Mouse (Mus musculus) megakaryocyte-erythroid progenitor cell, adult 5-6 weeks (primary cell): ENCODE measurements around the gene Fam83b. TPM values are rescaled to one million over a fixed set of nuclear protein-coding genes. Genes with fewer than 3 reads are reported as not detected.

Experiments
- ATAC-seq: replicated peaks from 2 replicates; pipeline ENCODE4 v1.8.0; 2016; ENCODE audit warnings: mild to moderate bottlenecking, inconsistent platforms; ENCODE audit not compliant: severe bottlenecking, poor library complexity, low FRiP score, low TSS enrichment
- total RNA-seq, 2 experiments: library from RNA; stranded (forward) in 1 of 2; stranded (reverse) in 1 of 2; fragments of 200-1000, 215-1000 nt in 1 of 2; fragments of >200 nt in 1 of 2; fragmentation: Nextera tagmentation in 1 of 2; gene quantifications; 2 replicates each; pipeline ENCODE4 v1.2.3; 2014 to 2017

Gene Fam83b
- total RNA-seq, 2 experiments from 2014 or later, result not detected

GRCm38 (mm10) chr9:76531368-76531767 lies 35.5 kb downstream of the Fam83b start:
- no peak for ATAC-seq

- ATAC-seq, result no peak
Observed at GRCm38 (mm10) chr9:76525592-76525991, 41.3 kb downstream of the Fam83b start.

GRCm38 (mm10) chr9:76523075-76523474 lies 43.8 kb downstream of the Fam83b start:
- ATAC-seq, result peak; percentile 75

GRCm38 (mm10) chr9:76521640-76522039 lies 45.3 kb downstream of the Fam83b start:
- no peak for ATAC-seq

GRCm38 (mm10) chr9:76518665-76519064 lies 48.3 kb downstream of the Fam83b start:
- ATAC-seq, result no peak

- ATAC-seq, result no peak
Observed at GRCm38 (mm10) chr9:76505650-76506049, 61.3 kb downstream of the Fam83b start.

- no peak for ATAC-seq
Observed at GRCm38 (mm10) chr9:76489737-76490136, 77.2 kb downstream of the Fam83b start.

- ATAC-seq, result no peak
Observed at GRCm38 (mm10) chr9:76480088-76480487, 86.8 kb downstream of the Fam83b start.

- ATAC-seq, result no peak
Observed at GRCm38 (mm10) chr9:76469500-76469899, 97.4 kb downstream of the Fam83b start.

- no peak for ATAC-seq
Observed at GRCm38 (mm10) chr9:76461547-76461946, 105.4 kb downstream of the Fam83b start.

GRCm38 (mm10) chr9:76455703-76456102 lies 111.2 kb downstream of the Fam83b start:
- ATAC-seq, result no peak

Other genes starting within 250 kb of the Fam83b start
- gene Hcrtr2, start 243.3 kb downstream of the Fam83b start, total RNA-seq (2014; fragmentation: Nextera tagmentation), result not detected in 2 replicates
- gene Hcrtr2, start 243.3 kb downstream of the Fam83b start, total RNA-seq (2017), result not detected in 2 replicates